Mouse (Mus musculus) common myeloid progenitor, adult 5-6 weeks (primary cell): ENCODE data around the gene Tcta. TPM values are rescaled to one million over a fixed set of nuclear protein-coding genes. Genes with fewer than 3 reads are reported as not detected.
"Not testable (repeated sequence)": the region's sequence is repeated elsewhere in the genome, so short reads cannot be mapped to it uniquely, and the experiment has no call there.

ENCODE experiments used
- ATAC-seq: replicated peaks from 2 replicates; pipeline ENCODE4 v1.8.0; 2016; ENCODE audit warnings: low read depth, mild to moderate bottlenecking, moderate TSS enrichment, inconsistent platforms; ENCODE audit not compliant: poor library complexity, severe bottlenecking
- total RNA-seq: library from RNA; stranded (forward); fragments of 200-1000, 187-1606 nt; gene quantifications from 2 replicates; pipeline ENCODE4 v1.2.3, GENCODE M21; 2017

Tcta gene
- total RNA-seq, 1 experiment from 2014 or later, result 5.4 TPM

DNA sequence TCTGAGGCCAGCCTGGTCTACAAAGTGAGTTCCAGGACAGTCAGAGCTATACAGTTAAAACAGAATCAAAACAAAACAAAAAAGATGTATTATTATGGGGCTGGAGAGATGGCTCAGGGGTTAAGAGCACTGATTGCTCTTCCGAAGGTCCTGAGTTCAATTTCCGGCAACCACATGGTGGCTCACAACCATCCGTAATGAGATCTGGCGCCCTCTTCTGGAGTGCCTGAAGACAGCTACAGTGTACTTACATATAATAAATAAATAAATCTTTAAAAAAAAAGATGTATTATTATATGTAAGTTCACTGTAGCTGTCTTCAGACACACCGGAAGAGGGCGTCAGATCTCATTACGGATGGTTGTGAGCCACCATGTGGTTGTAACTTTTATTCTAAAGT, 16.1 kb upstream of the Tcta start:
- ATAC-seq, result not testable (repeated sequence)

DNA sequence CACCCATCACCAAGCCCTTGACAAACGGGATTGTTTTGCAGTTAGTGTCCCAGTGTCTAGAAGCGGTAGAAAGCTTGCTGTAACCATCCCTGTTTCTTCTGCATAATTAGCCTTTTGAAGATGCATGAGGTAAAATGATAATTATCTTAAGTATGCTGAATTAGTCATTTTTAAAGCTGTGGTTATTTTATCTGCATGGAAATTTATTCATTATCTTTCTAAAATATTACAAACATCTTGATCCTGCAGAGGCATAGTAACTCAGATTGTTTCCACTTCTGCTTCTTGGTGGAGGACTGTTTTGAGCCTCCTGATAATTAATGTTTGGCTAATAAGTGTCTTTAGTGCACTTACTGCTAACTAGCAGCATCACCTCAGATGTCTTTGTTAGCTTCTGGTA, 12.5 kb upstream of the Tcta start:
- no peak for ATAC-seq

DNA sequence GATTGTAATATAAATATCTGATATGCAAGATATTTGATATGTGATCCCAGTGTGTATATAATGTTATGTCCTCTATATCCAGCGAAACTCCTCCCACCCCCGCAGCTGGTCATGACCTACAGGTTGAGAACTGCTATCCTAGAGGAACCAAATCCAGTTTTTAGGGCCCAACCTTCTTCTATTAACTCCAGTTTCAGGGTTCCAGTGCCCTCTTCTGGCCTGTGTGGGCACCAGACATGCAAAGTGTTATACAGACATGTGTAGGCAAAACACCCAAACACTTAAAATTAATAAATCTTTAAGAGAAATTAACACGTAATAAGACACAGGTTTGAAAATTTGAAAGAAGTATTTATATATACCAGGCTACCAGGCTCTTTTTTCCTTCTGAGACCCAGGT, 11.6 kb upstream of the Tcta start:
- no peak for ATAC-seq

DNA sequence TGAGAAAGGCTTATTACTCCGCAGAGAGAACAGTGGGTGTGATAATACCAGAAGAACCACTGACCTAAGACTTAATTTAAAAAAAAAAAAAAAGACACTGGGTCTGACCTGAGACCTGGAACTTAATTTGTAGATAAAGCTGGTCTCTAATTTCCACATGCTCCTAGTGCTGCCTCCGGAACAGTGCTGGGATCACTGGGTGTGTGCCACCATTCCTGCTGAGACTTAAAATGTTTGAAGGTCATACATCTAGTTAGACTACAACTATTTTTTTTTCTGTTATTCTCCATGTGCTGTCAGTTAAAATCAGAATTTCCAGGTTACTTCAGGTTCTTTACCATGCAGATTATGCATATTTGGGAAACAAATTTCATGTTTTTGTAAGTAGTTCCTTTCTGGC, 2.2 kb upstream of the Tcta start:
- no peak for ATAC-seq

DNA sequence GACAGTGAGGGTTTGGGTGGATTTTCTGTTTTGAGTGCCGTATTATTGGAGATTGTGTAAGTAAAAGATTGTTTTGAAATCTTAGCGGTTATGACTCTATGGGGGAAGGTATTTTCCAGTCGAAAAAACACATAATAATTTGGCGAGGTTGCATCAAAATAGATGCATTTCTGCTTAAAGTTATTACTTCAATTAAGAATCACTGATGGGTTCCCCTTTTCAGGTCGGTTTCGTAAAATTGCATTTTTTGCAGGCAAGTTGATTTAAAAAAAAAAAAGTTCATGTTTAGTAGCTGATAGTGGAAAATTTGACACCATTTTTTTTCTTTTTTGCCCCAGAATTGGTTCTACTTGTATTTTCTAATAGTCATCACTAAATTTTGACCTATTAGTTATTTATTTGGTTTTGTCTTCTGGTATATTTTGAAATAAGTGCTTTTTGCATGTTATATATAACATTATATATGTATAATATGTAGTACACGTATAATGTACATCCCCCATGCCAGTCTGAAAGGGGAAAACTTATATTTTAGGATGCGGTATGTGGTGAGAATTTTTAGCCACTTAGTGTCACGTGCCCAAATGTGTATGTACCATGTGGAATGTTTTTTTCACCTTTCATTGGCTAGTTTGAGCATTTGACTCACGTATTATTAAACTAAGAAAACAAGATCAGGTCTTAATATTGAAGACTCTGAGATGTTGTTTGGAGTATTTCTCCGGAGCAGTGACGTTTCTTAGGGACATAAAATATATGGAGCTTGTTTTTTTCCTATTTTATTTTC, 1.3 kb upstream of the Tcta start:
- no peak for ATAC-seq

DNA sequence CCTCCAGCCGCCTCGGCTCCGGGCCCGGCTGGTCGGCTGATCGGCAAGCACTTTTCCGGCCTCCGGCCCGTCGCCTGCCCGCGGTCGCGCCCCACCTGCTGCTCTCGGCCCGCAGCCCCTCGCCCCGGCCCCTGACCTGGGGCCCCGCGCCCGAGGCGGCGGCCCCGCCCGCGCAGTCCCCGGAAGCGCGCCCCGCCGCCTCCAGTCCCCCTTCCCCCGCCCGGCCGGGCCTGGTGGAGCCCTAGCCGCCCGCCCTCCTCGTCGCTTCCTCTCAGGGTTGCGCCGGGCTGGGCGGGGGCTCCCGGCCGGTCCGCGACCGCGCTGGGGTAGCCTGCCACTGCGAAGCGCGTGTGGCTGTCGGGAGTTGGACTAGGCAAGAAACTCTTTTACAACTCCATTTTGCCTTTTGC, 616 bp upstream of the Tcta start:
- ATAC-seq, result peak; percentile 53

DNA sequence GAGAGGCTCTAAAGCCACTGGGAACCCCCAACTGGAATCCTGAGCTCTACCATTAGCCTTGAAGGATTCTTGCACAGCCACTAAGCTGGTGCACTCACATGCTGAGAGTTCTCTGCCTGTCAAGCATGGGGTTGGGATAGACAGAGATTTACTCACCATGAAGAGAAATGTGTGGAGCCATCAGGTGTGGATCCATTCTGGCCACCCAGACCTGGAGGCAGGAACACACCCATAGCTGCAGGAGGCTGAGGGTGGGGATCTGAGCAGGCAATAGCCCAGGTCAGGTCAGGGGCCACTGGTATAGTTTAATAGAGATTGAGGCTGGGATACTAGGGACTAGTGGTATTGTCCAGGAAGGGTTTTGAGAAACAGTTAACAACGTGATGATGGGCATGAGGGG, 790 bp downstream of the Tcta start:
- no peak for ATAC-seq

DNA sequence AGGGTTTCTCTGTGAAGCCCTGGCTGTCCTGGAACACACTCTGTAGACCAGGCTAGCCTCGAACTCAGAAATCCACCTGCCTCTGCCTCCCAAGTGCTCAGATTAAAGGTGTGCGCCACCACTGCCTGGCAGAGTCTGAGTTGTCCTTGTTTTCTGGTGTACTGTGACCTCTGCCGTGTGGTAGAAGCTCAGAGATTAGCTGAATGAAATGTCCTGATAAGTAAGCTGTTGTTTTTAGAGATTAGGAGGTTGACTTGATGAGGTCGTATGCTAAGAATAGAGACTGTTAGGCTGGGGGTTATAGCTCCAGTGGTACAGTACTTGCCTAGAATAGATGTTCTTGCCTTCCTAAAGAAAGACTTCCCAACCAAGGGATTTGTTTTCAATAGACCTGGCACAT, 1.2 kb downstream of the Tcta start:
- no peak for ATAC-seq

DNA sequence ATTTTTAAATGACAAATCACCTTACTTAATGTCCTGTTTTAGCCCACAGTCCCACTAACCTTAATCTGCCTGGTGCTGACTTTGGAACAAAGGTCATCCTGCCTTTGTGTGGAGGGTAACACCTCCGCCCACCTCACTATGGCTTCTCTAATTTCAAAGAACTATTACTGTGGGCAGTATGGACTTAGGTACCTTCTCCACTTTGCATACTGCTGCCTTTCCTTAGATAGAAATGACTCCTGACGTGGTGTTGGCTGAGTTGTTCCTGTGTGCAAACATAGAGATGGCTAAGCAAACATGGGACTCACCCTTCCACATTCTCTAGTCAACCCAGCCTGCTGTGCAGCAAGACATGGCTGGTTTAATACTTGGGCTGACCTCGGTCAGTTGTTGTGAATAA, 4.1 kb downstream of the Tcta start:
- no peak for ATAC-seq

DNA sequence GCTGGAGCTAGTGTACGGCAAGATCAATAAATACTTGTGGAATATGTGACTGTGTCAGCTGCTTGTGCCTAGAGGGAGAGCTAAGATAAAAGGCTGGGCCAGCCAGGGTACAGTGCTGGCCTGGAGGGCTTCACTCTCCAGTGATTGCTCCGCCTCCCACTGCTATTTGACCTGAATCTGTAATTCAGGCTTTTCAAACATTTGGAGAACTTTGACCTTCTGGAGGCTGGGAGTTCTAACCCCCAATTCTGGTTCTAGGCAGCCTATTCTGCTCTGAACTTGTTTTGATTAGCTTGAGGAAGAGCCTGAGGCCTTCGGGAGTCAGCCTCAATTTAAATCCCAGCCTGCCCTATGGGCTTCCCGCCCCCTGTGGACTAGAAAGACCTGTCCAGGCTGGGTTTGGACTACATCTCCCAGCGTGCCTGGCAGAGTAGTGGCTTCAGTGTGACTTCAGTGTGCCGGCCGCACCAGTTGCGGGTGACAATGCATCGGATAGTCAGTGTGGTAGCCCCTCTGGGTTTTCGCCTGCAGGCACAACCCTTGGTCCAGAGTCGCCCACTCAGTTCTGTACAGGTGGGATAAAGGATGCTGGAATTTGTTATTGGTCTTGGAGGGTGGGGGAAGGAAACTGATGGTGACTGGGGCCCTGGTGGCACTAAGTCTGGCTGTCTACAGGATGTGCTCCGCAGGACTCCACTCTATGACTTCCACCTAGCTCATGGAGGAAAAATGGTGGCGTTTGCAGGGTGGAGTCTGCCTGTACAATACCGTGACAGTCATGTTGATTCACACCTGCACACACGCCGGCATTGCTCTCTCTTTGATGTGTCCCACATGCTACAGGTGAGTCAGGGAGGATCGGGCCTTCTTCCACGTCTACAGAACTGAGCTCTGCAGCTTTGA, 9.3 kb downstream of the Tcta start, which contains the start of gene Amt:
TSS of gene Amt (plus strand) at position 401 of the 903 bp plus-strand sequence.
- ATAC-seq, result no peak

DNA sequence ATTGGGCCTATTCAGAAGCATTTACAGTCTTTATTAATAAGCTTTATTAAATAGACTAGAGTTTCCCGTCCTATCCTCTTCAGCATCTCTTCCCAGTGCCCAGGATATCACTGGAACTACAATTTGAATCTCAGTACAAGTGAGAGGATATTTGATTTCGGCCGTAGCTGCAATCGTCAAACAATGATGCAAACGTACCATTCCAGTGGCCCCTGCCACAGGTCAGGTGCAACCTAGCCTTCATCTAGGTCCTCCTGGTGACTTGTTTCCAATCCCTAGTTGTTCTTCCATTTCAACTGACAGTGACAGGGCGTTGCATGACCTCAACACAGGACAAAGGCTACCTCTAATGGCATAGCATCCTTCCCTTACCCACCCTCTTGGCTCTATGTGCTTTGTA, 15.2 kb downstream of the Tcta start:
- no peak for ATAC-seq

DNA sequence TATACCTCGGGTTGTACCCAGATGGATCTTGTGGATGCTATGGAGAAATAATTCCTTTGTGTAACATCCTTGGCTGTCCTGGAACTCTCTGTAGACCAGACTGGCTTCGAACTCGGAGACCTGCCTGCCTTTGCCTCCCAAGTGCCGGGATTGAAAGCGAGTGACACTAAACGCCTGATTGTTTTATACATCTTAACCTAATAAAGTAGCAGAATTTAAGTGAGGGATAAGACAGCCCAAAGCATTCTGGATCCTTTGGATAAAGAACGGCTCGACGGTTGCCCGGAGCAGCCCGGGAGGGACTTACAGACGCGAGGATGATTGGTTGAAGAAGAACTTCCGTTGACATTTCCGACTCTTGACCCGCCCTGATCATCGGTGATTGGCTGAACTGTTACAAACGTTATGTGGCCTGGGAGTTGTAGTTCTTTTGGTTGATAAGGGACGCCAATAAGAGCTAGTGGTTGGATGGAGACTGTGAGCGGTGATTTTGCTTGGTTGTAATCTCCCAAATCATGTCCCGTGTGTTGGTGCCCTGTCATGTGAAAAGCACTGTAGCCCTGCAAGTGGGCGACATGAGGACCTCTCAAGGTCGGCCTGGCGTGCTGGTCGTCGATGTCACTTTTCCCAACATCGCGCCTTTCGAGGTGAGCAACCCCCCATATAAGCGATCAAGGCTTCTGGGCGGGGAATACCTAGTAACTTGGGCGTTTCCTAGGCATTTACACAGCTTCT, 15.8 kb downstream of the Tcta start, which contains the start of gene Nicn1:
TSS of gene Nicn1 (plus strand) at position 414 of the 735 bp plus-strand sequence.
- peak; percentile 100 for ATAC-seq

DNA sequence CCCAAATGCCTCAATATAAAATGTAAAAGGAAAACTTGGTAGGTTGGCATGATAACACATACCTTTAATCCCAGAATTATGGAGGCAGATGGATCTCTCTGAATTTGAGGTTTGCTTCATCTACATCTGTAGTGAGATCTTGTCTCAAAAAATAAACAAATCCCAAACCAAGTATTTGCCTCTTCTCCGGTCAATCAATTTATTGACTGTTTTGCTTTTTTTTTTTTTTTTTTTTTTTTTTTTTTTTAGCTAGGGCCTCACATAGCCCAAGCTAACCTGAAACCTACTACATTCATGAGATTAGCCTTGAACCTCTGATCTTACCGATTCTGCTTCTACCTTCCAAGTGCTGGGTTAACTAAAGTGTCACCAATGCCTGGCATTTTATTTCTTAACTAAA, 16.6 kb downstream of the Tcta start:
- ATAC-seq, result no peak

DNA sequence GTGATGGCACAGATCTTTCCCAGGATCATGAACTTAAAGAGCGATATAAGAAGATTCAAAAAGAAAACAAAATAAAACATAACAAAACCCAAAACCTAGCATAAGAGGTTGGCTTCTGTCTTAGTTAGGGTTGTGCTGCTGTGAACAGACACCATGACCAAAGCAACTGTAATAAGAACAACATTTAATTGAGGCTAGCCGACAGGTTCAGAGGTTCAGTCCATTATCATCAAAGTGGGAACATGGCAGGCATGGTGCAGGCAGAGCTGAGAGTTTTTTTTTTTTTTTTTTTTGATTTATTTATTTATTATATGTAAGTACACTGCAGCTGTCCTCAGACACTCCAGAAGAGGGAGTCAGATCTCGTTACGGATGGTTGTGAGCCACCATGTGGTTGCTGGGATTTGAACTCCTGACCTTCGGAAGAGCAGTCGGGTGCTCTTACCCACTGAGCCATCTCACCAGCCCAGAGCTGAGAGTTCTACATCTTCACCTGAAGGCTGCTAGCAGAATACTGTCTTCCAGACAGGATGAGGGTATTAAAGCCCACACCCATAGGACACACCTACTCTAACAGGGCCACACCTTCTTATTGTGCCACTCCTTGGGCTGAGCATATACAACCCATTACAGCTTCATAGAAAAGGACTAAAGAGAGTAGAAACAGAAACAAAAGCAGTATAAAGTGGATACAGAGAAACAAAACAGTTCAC, 18.3 kb downstream of the Tcta start:
- not testable (repeated sequence) for ATAC-seq

DNA sequence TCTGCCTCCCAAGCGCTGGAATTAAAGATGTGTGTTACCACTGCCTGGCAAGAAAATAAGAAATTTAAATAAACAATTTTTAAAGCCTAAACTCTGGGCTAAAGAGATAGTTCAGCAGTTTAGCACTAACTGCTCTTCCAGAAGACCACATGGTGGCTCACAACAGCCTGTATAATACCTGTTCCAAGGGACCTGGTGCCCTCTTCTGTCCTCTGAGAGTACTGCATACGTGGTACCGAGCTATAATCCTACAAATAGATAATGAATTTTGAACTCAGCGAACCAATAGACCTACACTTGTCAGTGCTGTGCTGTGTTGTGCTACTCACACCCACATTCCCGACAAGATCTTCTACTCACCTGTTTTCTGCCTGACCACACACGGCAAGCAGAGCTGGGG, 21.6 kb downstream of the Tcta start:
- peak; percentile 100 for ATAC-seq

DNA sequence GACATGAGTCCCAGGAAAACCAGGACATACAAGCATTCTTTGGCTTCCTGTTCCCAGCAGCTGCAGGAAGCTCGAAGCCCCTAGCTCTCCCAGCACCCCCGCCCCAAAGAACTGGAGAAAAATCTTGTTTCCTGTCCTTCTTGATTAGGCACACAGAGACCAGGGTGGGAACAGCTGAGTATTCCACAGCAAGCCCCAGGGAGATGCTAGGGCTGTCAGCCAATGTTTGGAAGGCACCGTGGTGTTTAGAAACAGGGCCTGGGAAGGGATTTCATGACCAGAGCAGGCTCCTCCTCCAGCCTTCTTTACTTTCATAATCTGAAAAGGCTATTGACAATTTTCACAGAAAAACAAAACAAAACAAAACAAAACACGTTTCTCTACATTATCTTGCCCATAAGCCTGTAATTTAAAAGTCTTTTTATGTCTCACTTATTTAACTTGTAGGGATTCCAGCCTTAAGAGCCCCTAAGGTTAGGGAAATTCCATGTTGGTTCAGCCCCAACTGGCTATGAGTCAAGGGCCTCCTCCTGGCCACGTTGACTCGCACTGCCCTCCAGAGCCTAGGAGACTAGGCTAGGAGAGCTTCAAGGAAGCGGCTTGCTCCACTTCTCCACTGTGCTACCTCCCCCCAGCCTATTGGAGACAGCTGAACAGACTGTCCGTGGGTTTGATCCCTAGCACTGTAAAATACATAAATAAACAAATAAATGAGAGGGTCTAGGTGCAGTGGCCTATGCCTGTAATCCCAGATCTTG, 25.7 kb downstream of the Tcta start:
- ATAC-seq, result no peak

DNA sequence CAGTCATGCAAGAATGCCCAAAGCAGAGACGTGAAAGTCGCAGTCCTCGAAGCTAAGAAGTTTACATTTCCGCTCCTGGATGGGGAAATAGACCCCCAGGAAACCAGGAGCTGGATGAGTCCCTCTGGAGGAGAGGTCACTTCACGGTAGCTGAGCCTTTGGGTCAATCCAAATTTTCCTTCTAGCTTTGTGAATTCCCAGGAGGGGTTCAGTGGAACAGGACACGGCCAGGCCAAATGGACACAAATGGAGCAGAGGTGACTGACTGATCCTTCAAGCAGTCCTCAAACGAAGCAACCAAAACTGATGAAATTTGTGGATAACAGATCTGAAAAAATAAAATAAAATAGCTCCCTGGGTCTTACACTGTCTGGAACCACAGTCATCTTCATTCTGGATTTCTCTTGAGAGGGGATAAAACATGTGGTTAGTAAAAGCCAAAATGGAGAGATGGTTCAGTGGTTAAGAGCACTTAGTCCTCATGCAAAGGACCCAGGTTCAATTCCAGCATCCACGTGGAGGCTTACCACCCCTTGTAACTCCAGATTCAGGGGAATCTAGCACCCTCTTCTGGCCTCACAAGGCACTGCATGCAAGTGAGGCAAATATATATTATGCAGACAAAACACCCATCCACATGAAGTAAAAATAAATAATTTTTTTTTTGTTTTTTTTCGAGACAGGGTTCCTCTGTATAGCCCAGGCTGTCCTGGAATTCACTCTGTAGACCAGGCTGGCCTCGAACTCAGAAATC, 27.1 kb downstream of the Tcta start:
- ATAC-seq, result peak; percentile 72; the same call in 1 of the 2 replicates

DNA sequence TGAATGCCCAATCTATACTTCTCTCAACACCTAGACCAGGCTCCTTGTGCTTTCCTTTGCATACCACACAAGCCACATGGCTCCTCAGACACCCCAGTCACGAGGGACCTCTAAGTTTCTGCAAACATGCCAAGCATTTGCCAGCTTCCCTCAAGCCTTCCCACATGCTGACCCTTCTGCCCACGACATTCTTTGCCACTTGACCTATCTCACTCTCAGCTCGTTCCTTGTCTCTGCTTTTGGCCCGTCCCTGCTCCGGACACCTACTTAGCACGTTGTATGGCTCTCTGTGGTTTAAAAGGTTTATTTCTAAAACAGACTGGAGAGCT, 30.7 kb downstream of the Tcta start:
- ATAC-seq, result no peak
